Mouse (Mus musculus): ENCODE results near the gene Cldn15. TPM values are rescaled to one million over a fixed set of nuclear protein-coding genes. Genes with fewer than 3 reads are reported as not detected.
A peak's percentile ranks its signal among the peaks of the same experiment; 100 is the strongest.

Gene Cldn15
- polyA plus RNA-seq, 1 experiment: 5.1 TPM

DNA sequence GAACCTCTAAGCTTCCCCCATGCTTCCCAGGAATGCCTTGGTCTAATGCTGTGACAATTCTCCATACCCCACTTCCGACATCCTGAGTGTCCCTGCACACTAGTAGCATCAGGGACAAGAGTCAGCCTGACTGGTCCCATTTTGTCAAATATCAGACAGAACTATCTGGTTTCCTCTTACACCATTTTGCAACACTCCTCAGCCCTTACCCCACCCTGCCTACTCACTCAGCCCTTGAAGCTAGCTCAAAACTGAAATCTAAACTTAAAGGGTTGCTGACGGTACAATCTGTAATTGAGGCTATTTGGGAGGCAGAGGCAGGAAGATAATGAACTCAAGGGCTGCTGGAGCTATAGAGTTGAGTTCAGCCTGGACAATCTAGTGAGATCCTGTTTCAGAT, 13.3 kb downstream of the Cldn15 start:
- no peak for TF ChIP-seq USF1 (IDR thresholded peaks at IDR 0.05; ENCODE audit: low read depth)
- TF ChIP-seq MYOG (IDR thresholded peaks at IDR 0.05; ENCODE audit: control insufficient read depth, extremely low read depth, insufficient read length): no peak
- Histone ChIP-seq H3K36me3 (ENCODE audit: control insufficient read depth, insufficient read depth) (peaks cover 24% of the 10 kb centered on the region), H3K79me2 (ENCODE audit: control insufficient read depth, insufficient read depth) (no peaks in the 10 kb centered on the region), H3ac (ENCODE audit: control insufficient read depth, insufficient read length, low read depth) (no peak overlapping the region), H3K79me3 (ENCODE audit: low read depth) (no peaks in the 10 kb centered on the region), H3K4me3 (ENCODE audit: insufficient read depth, poor library complexity, severe bottlenecking) (no peak overlapping the region), H3K27me3 (ENCODE audit: control insufficient read depth, insufficient read depth, insufficient read length) (no peaks in the 10 kb centered on the region)

DNA sequence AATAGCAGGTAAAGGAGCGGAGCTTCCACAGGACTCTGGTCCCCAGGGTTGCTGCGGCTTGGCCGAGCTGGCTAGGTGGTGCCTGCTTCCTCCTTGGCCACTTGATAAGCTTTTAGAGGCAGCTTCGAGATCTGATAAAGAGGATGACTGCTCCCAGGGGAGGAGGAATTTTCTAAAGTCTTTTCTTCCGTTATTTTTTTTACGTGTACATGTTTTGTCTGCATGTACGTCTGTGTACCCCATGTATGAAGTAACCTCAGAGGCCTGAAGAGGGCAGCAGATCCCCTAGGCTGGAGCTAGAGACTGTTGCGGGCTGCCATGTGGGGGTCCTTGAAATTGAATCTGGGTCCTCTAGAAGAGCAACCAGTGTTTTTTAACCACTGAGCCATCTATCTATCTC, 14.6 kb downstream of the Cldn15 start:
- Histone ChIP-seq H3ac (ENCODE audit: control insufficient read depth, insufficient read length, low read depth) (no peak overlapping the region), H3K36me3 (ENCODE audit: control insufficient read depth, insufficient read depth) (peaks cover 24% of the 10 kb centered on the region), H3K4me3 (ENCODE audit: insufficient read depth, poor library complexity, severe bottlenecking) (no peak overlapping the region), H3K27me3 (ENCODE audit: control insufficient read depth, insufficient read depth, insufficient read length) (no peaks in the 10 kb centered on the region), H3K79me2 (ENCODE audit: control insufficient read depth, insufficient read depth) (peaks cover 11% of the 10 kb centered on the region), H3K79me3 (ENCODE audit: low read depth) (no peaks in the 10 kb centered on the region)
- TF ChIP-seq MYOG (IDR thresholded peaks at IDR 0.05; ENCODE audit: control insufficient read depth, extremely low read depth, insufficient read length): no peak
- TF ChIP-seq USF1 (IDR thresholded peaks at IDR 0.05; ENCODE audit: low read depth): no peak
- TF ChIP-seq CTCF (IDR thresholded peaks at IDR 0.05; ENCODE audit: control insufficient read depth, insufficient read depth, insufficient read length): no peak
- no peak for TF ChIP-seq MYOD1 (IDR thresholded peaks at IDR 0.05; ENCODE audit: control insufficient read depth, insufficient read length, low read depth)
- no peak for TF ChIP-seq FOSL1 (IDR thresholded peaks at IDR 0.05; ENCODE audit: insufficient read depth, low read length, poor library complexity, severe bottlenecking)
- TF ChIP-seq MAX (IDR thresholded peaks at IDR 0.05): no peak
- no peak for TF ChIP-seq CEBPB (IDR thresholded peaks at IDR 0.05; ENCODE audit: low read depth)

- H3K79me3 ChIP-seq (ENCODE audit: low read depth): no peaks in the 10 kb centered on the region
- no peaks in the 10 kb centered on the region for H3K27me3 ChIP-seq (ENCODE audit: control insufficient read depth, insufficient read depth, insufficient read length)
- no peak overlapping the region for H3ac ChIP-seq (ENCODE audit: control insufficient read depth, insufficient read length, low read depth)
- H3K79me2 ChIP-seq (ENCODE audit: control insufficient read depth, insufficient read depth): peaks cover 18% of the 10 kb centered on the region
- peaks cover 24% of the 10 kb centered on the region for H3K36me3 ChIP-seq (ENCODE audit: control insufficient read depth, insufficient read depth)
- TF ChIP-seq CTCF (IDR thresholded peaks at IDR 0.05; ENCODE audit: control insufficient read depth, insufficient read depth, insufficient read length) (peak; percentile 35), MAX (IDR thresholded peaks at IDR 0.05) (no peak)
- H3K4me3 ChIP-seq (ENCODE audit: insufficient read depth, poor library complexity, severe bottlenecking): no peak overlapping the region
Observed at GRCm38 (mm10) chr5:136982338-136982930, 16.0 kb downstream of the Cldn15 start.

DNA sequence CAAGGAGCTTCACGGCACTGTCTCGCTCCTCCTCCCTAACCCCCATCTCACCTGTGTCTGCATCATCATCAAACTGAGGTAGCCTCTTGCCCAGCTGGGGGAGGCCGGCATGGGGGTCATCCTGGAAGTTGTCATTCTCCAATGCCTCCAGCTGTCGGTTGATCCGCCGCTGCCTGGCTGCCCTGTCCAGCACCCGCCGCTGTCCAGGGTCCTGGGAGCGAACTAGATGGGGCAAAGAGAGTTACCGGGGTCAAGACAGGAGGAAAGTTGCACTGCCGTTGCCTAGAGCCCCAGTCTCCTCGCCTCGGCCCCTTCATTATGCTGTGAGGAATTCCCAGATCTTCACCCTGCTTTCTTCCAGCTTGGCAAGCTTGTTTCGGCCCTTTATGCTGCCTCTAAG, 18.4 kb downstream of the Cldn15 start:
- no peak overlapping the region for H3K4me3 ChIP-seq (ENCODE audit: insufficient read depth, poor library complexity, severe bottlenecking)
- no peaks in the 10 kb centered on the region for H3K27me3 ChIP-seq (ENCODE audit: control insufficient read depth, insufficient read depth, insufficient read length)
- H3K79me2 ChIP-seq (ENCODE audit: control insufficient read depth, insufficient read depth): peaks cover 34% of the 10 kb centered on the region
- H3K79me3 ChIP-seq (ENCODE audit: low read depth): peaks cover 6% of the 10 kb centered on the region
- TF ChIP-seq CTCF (IDR thresholded peaks at IDR 0.05; ENCODE audit: control insufficient read depth, insufficient read depth, insufficient read length) (no peak), MYOD1 (IDR thresholded peaks at IDR 0.05; ENCODE audit: control insufficient read depth, insufficient read length, low read depth) (no peak), FOSL1 (IDR thresholded peaks at IDR 0.05; ENCODE audit: insufficient read depth, low read length, poor library complexity, severe bottlenecking) (no peak), CEBPB (IDR thresholded peaks at IDR 0.05; ENCODE audit: low read depth) (no peak), MYOG (IDR thresholded peaks at IDR 0.05; ENCODE audit: control insufficient read depth, extremely low read depth, insufficient read length) (no peak), MAX (IDR thresholded peaks at IDR 0.05) (no peak), USF1 (IDR thresholded peaks at IDR 0.05; ENCODE audit: low read depth) (no peak)
- H3ac ChIP-seq (ENCODE audit: control insufficient read depth, insufficient read length, low read depth): no peak overlapping the region
- peaks cover 27% of the 10 kb centered on the region for H3K36me3 ChIP-seq (ENCODE audit: control insufficient read depth, insufficient read depth)

DNA sequence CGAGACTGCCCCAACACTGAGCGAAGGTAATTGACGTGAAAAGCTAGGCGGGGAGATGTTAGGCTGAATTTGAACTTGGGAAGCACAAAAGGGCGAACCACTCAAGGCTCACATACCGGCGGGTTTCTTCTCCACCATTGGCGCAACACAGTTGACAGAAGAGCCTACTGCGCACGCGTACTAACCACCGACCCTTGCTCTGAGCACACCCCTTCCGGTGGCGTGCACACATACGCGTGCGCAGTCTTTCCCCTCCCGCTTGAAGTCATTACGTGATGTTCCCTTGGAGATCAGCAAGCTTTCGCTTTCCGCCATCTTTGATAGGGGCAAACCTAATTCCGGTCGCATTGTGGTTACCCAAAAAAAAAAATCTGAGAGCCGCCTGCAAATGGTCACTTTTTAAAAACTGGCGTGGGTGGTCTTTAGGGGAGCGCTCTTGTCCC, 20.3 kb downstream of the Cldn15 start, which contains the start of gene Plod3:
Plod3 (plus strand) TSS at position 325 of the 443 bp plus-strand sequence.
- peaks cover 36% of the 10 kb centered on the region for H3K36me3 ChIP-seq (ENCODE audit: control insufficient read depth, insufficient read depth)
- peak within 1 kb of the TSS; percentile 89 for H3ac ChIP-seq (ENCODE audit: control insufficient read depth, insufficient read length, low read depth)
- peaks cover 6% of the 10 kb centered on the region for H3K79me3 ChIP-seq (ENCODE audit: low read depth)
- H3K4me3 ChIP-seq (ENCODE audit: insufficient read depth, poor library complexity, severe bottlenecking): peak within 1 kb of the TSS; percentile 87
- no peak for TF ChIP-seq CTCF (IDR thresholded peaks at IDR 0.05; ENCODE audit: control insufficient read depth, insufficient read depth, insufficient read length)
- peak; percentile 33 for TF ChIP-seq MAX (IDR thresholded peaks at IDR 0.05)
- TF ChIP-seq FOSL1 (IDR thresholded peaks at IDR 0.05; ENCODE audit: insufficient read depth, low read length, poor library complexity, severe bottlenecking): no peak
- TF ChIP-seq USF1 (IDR thresholded peaks at IDR 0.05; ENCODE audit: low read depth): peak; percentile 27
- no peak for TF ChIP-seq CEBPB (IDR thresholded peaks at IDR 0.05; ENCODE audit: low read depth)
- TF ChIP-seq MYOG (IDR thresholded peaks at IDR 0.05; ENCODE audit: control insufficient read depth, extremely low read depth, insufficient read length): no peak
- no peak for TF ChIP-seq MYOD1 (IDR thresholded peaks at IDR 0.05; ENCODE audit: control insufficient read depth, insufficient read length, low read depth)
- no peaks in the 10 kb centered on the region for H3K27me3 ChIP-seq (ENCODE audit: control insufficient read depth, insufficient read depth, insufficient read length)
- peaks cover 34% of the 10 kb centered on the region for H3K79me2 ChIP-seq (ENCODE audit: control insufficient read depth, insufficient read depth)

Measured in C2C12 (cell line).